Comparison of ENCODE assay signal across 8 mouse cellular contexts in genomic region chr6:134641738-134642446, GRCm38 (mm10). TPM values are rescaled to one million over a fixed set of nuclear protein-coding genes. Genes with fewer than 3 reads are reported as not detected.
DNase-seq lines count a peak whose midpoint lies in the region; ATAC-seq lines count a peak whose summit lies in the region.

No protein-coding gene starts in this region.

- H3K9ac ChIP-seq in hindbrain, embryonic 15.5 days = peak overlapping the region; percentile 99

- WGBS in heart, embryonic 10.5 days = 69% methylated on average over 9 of the region's 9 CpGs
- 76% methylated on average over 9 of the region's 9 CpGs for WGBS in hindbrain, embryonic 15.5 days

- intact Hi-C loops in heart, postnatal 10 days (cut with DNase I) = loop anchor here (2.0 kb wide), 2 partner anchors 27 to 75 kb away; partner anchors contain the start of gene Lrp6

- no peaks in the 10 kb centered on the region for H3K4me1 ChIP-seq in heart, embryonic 10.5 days
- peaks cover 12% of the 10 kb centered on the region for H3K4me1 ChIP-seq in hindbrain, embryonic 15.5 days (replicated peaks)

- peak overlapping the region; percentile 73 for H3K4me2 ChIP-seq in hindbrain, embryonic 15.5 days

- no peak overlapping the region for H3K27ac ChIP-seq in heart, embryonic 10.5 days
- H3K27ac ChIP-seq in hindbrain, embryonic 15.5 days (replicated peaks) = peak overlapping the region; percentile 90

- peak overlapping the region; percentile 96 for H3K4me3 ChIP-seq in heart, embryonic 10.5 days
- peak overlapping the region; percentile 97 for H3K4me3 ChIP-seq in hindbrain, embryonic 15.5 days

- no peaks in the 10 kb centered on the region; the same call in 1 of the 2 replicates for H3K36me3 ChIP-seq in heart, embryonic 10.5 days
- 0 out of 2 replicates have a peak, but pooled peaks cover 2% of the 10 kb centered on the region for H3K36me3 ChIP-seq in hindbrain, embryonic 15.5 days

- DNase-seq in heart, embryonic 10.5 days (ENCODE audit: low spot score) = no peak
- no peak for DNase-seq in heart, postnatal 10 days
- peak; percentile 36 for DNase-seq in brain, adult 2 months (ENCODE audit: low read depth, low spot score)
- no peak for DNase-seq in frontal cortex, postnatal 25 days (ENCODE audit: low spot score in 2 of 2)
- DNase-seq in layer of hippocampus, postnatal 36 days = no peak
- no peak for DNase-seq in adrenal gland, postnatal 10 days

- ATAC-seq in hindbrain, embryonic 15.5 days (ENCODE audit: low FRiP score, low read depth) = no peak
- ATAC-seq in megakaryocyte progenitor cell, adult 5-6 weeks (replicated peaks; ENCODE audit: poor library complexity) = 0 out of 2 replicates have a peak, but pooled peaks have one; percentile 6

- H3K27me3 ChIP-seq in heart, embryonic 10.5 days (ENCODE audit: insufficient read depth, poor library complexity, severe bottlenecking) = no peaks in the 10 kb centered on the region
- H3K27me3 ChIP-seq in hindbrain, embryonic 15.5 days = no peaks in the 10 kb centered on the region

- no peaks in the 10 kb centered on the region for H3K9me3 ChIP-seq in heart, embryonic 10.5 days
- no peaks in the 10 kb centered on the region for H3K9me3 ChIP-seq in hindbrain, embryonic 15.5 days

RNA-seq across cellular contexts. Expression of gene Borcs5, which starts 2.6 kb away (rescaled TPM):
- polyA plus RNA-seq in heart, embryonic 10.5 days (2016; fragmentation: Nextera tagmentation; extraction: Ambion mirVana) = 16.2 and 16.7 TPM in 2 replicates
- 10 to 100 TPM; 10.8 to 11.3 TPM for total RNA-seq in heart, postnatal 10 days (2021)
- 42.5 and 43.6 TPM in 2 replicates for polyA plus RNA-seq in hindbrain, embryonic 15.5 days (2015; fragmentation: Nextera tagmentation; extraction: Ambion mirVana)
- total RNA-seq in megakaryocyte progenitor cell, adult 5-6 weeks (2015) = 11.5 and 12.8 TPM in 2 replicates
- 8.3 and 8.7 TPM in 2 replicates for total RNA-seq in megakaryocyte progenitor cell, adult 5-6 weeks (2017)
- total RNA-seq in layer of hippocampus, postnatal 36 days (2021) = 10 to 100 TPM; 37.2 to 40.1 TPM
- 10 to 100 TPM; 11.3 to 14.4 TPM for total RNA-seq in adrenal gland, postnatal 10 days (2021)

RNA-seq across cellular contexts. Expression of gene Mansc1, which starts 9.6 kb away (rescaled TPM):
- polyA plus RNA-seq in heart, embryonic 10.5 days (2016; fragmentation: Nextera tagmentation; extraction: Ambion mirVana) = 3.1 and 5.8 TPM in 2 replicates
- total RNA-seq in heart, postnatal 10 days (2021) = 1 to 10 TPM; 7.0 to 9.8 TPM
- polyA plus RNA-seq in hindbrain, embryonic 15.5 days (2015; fragmentation: Nextera tagmentation; extraction: Ambion mirVana) = 1.3 and 1.4 TPM in 2 replicates
- total RNA-seq in megakaryocyte progenitor cell, adult 5-6 weeks (2015) = 7.3 and 8.1 TPM in 2 replicates
- 2.7 and 3.3 TPM in 2 replicates for total RNA-seq in megakaryocyte progenitor cell, adult 5-6 weeks (2017)
- 1 to 10 TPM; 8.0 to 8.1 TPM for total RNA-seq in layer of hippocampus, postnatal 36 days (2021)
- 1 to 10 TPM; 5.5 to 6.9 TPM for total RNA-seq in adrenal gland, postnatal 10 days (2021)
